Mouse (Mus musculus) liver, embryonic 15.5 days (tissue): ENCODE results near the gene Gpr15. TPM values are rescaled to one million over a fixed set of nuclear protein-coding genes. Genes with fewer than 3 reads are reported as not detected.

Source experiments
- ATAC-seq: fragments of 200-750 bp; cut with Nextera tagmentation; 2 replicates; pipeline ENCODE4 v1.8.0; 2017; ENCODE audit warnings: moderate number of reproducible peaks, mild to moderate bottlenecking, moderate library complexity; ENCODE audit not compliant: insufficient read depth
- H3K27ac ChIP-seq: fragments of 300-500 bp; sonication (generic); replicated peaks from 2 replicates; pipeline ENCODE4 v1.5.1; 2015; ENCODE audit warnings: mild to moderate bottlenecking, inconsistent platforms
- H3K27me3 ChIP-seq: fragments of 300-500 bp; sonication (generic); 2 replicates; pipeline ENCODE4 v1.6.1; 2015; ENCODE audit warnings: mild to moderate bottlenecking, inconsistent platforms
- H3K36me3 ChIP-seq: fragments of 300-500 bp; sonication (generic); replicated peaks from 2 replicates; pipeline ENCODE4 v1.6.1; 2015; ENCODE audit warnings: moderate library complexity, mild to moderate bottlenecking, inconsistent platforms
- H3K4me1 ChIP-seq: fragments of 300-500 bp; sonication (generic); replicated peaks from 2 replicates; pipeline ENCODE4 v1.6.1; 2015; ENCODE audit warnings: inconsistent platforms
- H3K4me2 ChIP-seq: fragments of 300-500 bp; sonication (generic); 2 replicates; pipeline ENCODE4 v1.6.1; 2015; ENCODE audit warnings: moderate library complexity, mild to moderate bottlenecking, inconsistent platforms
- H3K4me3 ChIP-seq: fragments of 300-500 bp; sonication (generic); replicated peaks from 2 replicates; pipeline ENCODE4 v1.5.1; 2015; ENCODE audit warnings: mild to moderate bottlenecking, inconsistent platforms
- H3K9ac ChIP-seq: fragments of 300-500 bp; sonication (generic); 2 replicates; pipeline ENCODE4 v1.6.1; 2015; ENCODE audit warnings: moderate library complexity, mild to moderate bottlenecking, inconsistent platforms
- H3K9me3 ChIP-seq: fragments of 300-500 bp; sonication (generic); replicated peaks from 2 replicates; pipeline ENCODE4 v1.6.1; 2016; ENCODE audit warnings: inconsistent platforms
- WGBS: fragments of 180-500 bp; shearing (Covaris S2); methylation state at CpG from one replicate; pipeline ENCODE4 v1.1.7; 2015; ENCODE audit warnings: mixed read lengths; ENCODE audit not compliant: insufficient replicate concordance; 5-methylcytosine and 5-hydroxymethylcytosine counted together
- polyA plus RNA-seq: library from polyadenylated mRNA; unstranded; fragments of >200 nt; fragmentation: Nextera tagmentation; extraction: Ambion mirVana; gene quantifications from 2 replicates; pipeline ENCODE4 v1.2.1, GENCODE M21; 2015

The Gpr15 gene
- polyA plus RNA-seq, 1 experiment from 2014 or later: 0.05 TPM

DNA sequence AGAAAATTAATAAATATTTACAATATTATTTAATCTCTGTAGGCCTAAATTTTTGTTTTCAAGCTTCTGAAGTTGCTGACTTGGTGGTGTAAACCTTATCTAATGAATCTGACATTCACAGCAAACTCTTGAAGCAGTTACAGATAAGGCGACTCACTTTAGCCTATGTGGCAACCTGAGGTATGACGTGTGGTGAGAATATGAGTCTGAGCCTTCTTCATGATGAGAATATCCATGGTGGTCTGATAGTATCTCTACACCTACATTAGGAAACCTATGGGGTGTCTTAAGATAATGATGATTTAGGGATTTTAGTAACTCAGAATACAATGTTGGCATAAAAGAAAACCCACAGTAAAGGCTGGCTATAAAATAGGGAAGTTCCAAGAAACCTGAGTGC lies 3.4 kb upstream of the Gpr15 start:
- Histone ChIP-seq H3K27me3 (peaks cover 5% of the 10 kb centered on the region; the same call in 1 of the 2 replicates), H3K9ac (no peak overlapping the region), H3K4me2 (no peak overlapping the region), H3K36me3 (no peaks in the 10 kb centered on the region), H3K27ac (no peak overlapping the region), H3K9me3 (no peaks in the 10 kb centered on the region), H3K4me3 (no peak overlapping the region), H3K4me1 (no peaks in the 10 kb centered on the region)
- no peak for ATAC-seq
- 34% methylated on average over 2 of the region's 2 CpGs for WGBS

DNA sequence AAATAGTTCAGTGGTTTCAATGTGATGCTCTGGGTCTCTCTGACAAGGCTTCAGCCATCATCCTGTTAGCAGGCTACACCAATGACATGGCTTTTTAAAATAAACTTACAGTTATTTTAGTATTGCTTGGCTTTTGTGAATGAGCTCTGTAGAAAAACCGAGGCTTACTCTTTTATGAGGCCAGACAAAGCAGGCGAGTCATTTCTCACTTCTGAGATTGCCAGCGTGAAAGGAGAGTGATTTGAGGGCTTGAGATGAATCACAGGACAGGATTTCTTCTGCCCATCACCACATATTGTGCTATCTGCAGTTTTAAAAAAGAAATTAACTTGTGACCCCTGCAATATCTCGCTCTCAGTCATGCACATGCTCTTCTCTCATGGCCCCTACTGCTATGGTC lies 3.9 kb downstream of the Gpr15 start:
- no peak overlapping the region for H3K27ac ChIP-seq
- no peaks in the 10 kb centered on the region for H3K4me1 ChIP-seq
- no peak overlapping the region for H3K4me3 ChIP-seq
- H3K9ac ChIP-seq: no peak overlapping the region
- H3K27me3 ChIP-seq: no peaks in the 10 kb centered on the region; the same call in 1 of the 2 replicates
- H3K4me2 ChIP-seq: no peak overlapping the region
- no peaks in the 10 kb centered on the region for H3K36me3 ChIP-seq
- no peaks in the 10 kb centered on the region for H3K9me3 ChIP-seq
- no peak for ATAC-seq
- 57% methylated on average over 4 of the region's 4 CpGs for WGBS

DNA sequence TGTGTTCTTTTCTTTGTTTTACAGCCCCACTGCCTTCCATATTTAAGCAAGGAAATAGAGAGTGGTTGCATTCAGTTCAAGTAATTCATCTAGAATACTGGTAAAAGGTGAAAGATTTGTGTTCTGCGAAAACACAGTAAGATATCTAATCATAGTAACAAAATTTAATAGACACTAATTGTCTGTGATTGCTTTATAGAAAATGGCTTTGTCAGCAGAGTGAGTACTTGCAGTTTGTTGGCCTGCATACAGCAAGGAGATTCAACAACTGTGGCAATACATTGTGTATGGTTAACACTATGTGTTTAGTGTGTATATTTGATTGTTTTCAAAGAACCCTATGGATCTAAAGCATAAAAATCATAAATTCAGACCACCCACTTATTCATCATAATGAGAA lies 5.7 kb downstream of the Gpr15 start:
- ATAC-seq: no peak
- no peak overlapping the region for H3K4me3 ChIP-seq
- WGBS: 61% methylated on average over 1 of the region's 1 CpGs

DNA sequence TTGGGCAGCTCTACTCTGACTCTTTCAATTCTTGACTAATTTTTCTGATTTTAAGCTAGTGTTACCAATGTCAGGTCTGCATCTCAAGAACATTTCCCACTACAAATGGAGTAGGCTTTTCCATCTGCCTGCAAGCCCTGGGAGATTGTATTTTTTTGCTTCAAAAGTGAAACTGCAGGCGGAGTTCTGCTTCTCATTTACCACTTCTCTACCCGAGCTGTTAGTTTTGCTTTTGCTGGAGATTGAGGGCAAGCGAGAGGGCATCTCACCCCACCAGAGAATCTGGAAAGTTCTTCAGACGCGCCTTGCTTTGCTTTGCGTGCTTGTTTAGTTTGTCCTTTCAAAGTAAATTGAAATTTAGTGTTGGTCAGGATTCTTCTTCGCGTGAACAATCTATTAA lies 6.6 kb downstream of the Gpr15 start:
- WGBS: 50% methylated on average over 8 of the region's 8 CpGs
- Histone ChIP-seq H3K9me3 (no peaks in the 10 kb centered on the region), H3K27me3 (no peaks in the 10 kb centered on the region), H3K4me3 (no peak overlapping the region), H3K4me2 (no peak overlapping the region), H3K36me3 (no peaks in the 10 kb centered on the region), H3K27ac (no peak overlapping the region), H3K9ac (no peak overlapping the region), H3K4me1 (no peaks in the 10 kb centered on the region)
- ATAC-seq: no peak

More for the DNA sequence above, 5.7 kb downstream of the Gpr15 start:
- H3K9me3 ChIP-seq: no peaks in the 10 kb centered on the region
- no peaks in the 10 kb centered on the region; the same call in 1 of the 2 replicates for H3K27me3 ChIP-seq
- H3K36me3 ChIP-seq: no peaks in the 10 kb centered on the region
- no peak overlapping the region for H3K27ac ChIP-seq
- H3K4me2 ChIP-seq: no peak overlapping the region
- H3K4me1 ChIP-seq: no peaks in the 10 kb centered on the region
- H3K9ac ChIP-seq: no peak overlapping the region

DNA sequence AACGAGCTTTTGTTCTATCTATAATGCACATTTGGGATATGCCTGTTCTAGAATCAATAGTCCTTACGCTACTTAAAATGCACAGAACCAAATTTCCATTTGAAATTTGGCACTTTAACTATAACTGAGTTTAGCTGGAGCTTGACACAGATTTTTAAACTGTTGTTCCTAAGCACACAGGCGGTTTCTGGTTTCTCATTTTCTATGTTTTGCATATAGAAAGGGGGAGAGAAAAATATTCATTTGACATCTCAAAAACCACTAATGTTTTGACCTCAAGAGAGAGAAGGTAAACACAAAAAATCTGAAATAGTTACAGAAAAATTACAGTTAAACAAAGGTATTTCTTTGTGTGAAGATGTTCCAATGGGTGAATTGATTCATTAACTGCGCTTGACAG lies 9.3 kb downstream of the Gpr15 start:
- no peak for ATAC-seq
- no peak overlapping the region for H3K4me3 ChIP-seq
- no peak overlapping the region for H3K9ac ChIP-seq
- no peak overlapping the region for H3K27ac ChIP-seq
- no peaks in the 10 kb centered on the region for H3K9me3 ChIP-seq
- no peaks in the 10 kb centered on the region for H3K4me1 ChIP-seq
- WGBS: 66% methylated on average over 4 of the region's 4 CpGs
- H3K36me3 ChIP-seq: no peaks in the 10 kb centered on the region
- no peak overlapping the region for H3K4me2 ChIP-seq
- H3K27me3 ChIP-seq: no peaks in the 10 kb centered on the region

DNA sequence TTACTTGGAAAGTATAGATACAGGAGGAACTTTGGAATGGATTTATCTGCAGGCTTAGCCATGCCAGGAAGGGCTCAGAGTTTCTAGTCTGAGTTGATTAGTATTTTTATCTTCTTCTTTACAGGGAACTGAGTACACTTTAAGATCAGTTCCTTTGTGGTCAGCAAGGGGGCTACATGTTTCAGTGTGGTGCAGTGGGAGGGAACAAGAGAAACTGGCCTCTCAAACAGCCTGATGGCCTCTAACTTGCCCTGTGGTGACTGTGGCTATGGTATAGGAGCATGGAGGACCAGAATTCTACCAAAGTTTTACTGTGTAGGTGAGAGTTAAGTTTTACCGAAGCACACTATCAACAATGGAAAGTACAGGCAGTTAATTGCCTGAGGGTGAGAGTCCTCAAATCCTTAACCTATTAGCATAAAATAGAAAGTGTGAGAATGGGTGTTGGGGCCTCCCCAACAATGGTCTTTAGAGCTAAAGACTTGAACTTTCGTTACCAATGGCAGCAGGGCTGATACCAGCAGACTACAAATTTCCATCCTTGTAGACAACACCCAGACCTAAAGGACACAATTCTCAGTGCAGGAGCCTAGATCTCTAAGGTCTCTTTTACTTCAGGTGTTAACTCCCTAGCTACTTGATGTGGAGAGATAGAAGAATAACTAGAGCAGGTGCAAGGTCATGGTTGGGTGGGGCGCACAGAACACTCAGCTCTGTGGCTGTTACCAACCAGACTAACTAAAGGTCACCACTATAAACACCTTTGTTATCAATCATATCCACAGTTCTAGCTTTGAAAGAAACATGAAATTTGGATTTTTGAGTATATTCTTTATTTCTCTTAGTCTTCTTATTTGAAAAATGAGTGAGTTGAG lies 10.0 kb downstream of the Gpr15 start:
- no peaks in the 10 kb centered on the region for H3K36me3 ChIP-seq
- no peaks in the 10 kb centered on the region for H3K4me1 ChIP-seq
- H3K9ac ChIP-seq: no peak overlapping the region
- no peak overlapping the region for H3K4me2 ChIP-seq
- no peak for ATAC-seq
- 70% methylated on average over 3 of the region's 3 CpGs for WGBS
- H3K27me3 ChIP-seq: no peaks in the 10 kb centered on the region
- H3K27ac ChIP-seq: no peak overlapping the region
- H3K9me3 ChIP-seq: no peaks in the 10 kb centered on the region
- H3K4me3 ChIP-seq: no peak overlapping the region

DNA sequence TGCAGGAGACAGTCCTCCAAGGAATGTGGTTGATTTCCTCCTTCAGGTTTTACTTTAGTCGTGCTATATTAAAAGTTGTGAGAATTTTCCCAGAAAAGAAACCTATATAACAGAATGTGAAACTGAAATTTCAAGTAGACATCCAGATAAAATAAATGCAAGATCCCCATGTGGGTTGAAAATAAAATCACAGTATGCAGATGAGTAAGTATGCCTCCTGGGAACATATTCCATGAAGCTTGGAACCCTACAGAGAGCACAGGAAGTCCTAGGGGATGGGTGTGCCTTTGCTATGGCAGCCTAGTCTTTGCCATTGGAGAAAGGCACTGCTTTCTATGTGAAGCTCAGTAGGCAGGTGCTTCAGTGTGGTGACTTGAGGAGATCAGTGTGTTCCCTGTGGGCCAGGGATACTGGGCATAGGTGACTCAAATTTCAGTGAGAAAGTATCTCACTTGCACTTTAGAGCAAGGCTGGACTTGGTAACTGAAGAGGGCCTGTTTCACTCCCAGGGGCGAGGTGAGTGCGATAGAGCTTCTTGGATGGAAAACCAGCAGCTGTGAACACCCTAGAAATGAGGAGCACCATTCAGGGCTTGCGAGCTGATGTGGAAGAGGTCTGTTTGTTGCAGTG lies 11.5 kb downstream of the Gpr15 start:
- no peaks in the 10 kb centered on the region for H3K9me3 ChIP-seq
- no peak overlapping the region for H3K9ac ChIP-seq
- no peak for ATAC-seq
- WGBS: 69% methylated on average over 4 of the region's 4 CpGs
- H3K36me3 ChIP-seq: no peaks in the 10 kb centered on the region
- no peaks in the 10 kb centered on the region for H3K27me3 ChIP-seq
- no peak overlapping the region for H3K27ac ChIP-seq
- no peaks in the 10 kb centered on the region for H3K4me1 ChIP-seq
- no peak overlapping the region for H3K4me2 ChIP-seq
- H3K4me3 ChIP-seq: no peak overlapping the region

DNA sequence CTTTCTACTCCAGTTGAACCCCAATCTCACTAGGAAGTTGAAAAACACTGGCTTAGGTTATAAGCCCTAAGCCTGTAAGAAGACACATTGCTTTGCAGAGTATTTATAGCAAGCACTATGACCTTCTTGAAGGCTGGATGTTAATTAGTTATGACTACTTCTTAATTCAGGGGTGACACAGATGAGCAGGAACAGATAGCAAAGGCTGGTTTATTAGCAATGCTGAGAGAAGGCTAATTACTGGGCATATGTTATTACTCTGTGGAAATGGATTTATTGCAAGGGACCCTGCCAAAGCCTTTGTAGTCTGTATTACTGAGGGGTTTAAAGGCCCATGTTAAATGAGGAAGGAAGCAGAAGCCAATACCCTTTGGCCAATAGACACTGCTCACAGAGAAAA lies 13.9 kb downstream of the Gpr15 start:
- Histone ChIP-seq H3K27ac (no peak overlapping the region), H3K9ac (no peak overlapping the region), H3K27me3 (no peaks in the 10 kb centered on the region), H3K9me3 (no peaks in the 10 kb centered on the region), H3K4me1 (no peaks in the 10 kb centered on the region), H3K4me3 (no peak overlapping the region), H3K36me3 (no peaks in the 10 kb centered on the region), H3K4me2 (no peak overlapping the region)
- no peak for ATAC-seq

DNA sequence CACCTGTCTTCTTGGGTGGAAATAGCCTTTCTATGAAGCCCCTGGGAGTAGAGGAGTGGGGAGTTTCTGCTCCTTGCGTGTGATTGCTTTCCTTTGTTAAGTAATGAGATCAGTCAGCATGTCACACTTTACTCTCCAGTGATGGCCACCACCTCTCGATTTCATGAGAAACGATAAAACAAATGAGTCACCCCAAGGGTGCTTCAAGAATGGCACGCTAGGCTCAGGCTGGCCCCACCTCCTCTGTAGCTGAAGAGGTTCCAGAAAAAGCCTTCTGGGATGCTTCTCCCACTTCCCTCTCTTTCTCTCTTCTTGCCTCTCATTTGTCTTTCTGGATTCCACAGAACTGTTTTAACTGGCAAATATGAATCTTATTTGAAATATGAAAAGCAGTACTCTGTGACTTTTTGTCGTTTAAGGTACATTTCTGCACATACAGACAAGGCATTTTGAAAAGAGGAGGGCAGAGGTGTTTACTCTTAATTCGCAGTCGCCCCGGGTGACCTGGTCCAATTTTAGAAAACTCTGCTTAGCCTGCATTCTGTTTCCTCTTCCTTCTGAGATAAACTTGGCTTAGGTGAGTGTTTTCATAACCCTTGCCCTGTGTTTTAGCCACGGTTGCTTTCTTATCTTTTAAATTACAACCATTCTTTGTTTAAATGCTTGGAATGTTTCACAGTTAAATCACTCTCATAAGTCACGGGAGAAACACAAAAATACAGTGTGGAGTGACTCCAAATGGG lies 15.3 kb downstream of the Gpr15 start:
- ATAC-seq: no peak
- Histone ChIP-seq H3K27me3 (no peaks in the 10 kb centered on the region), H3K9me3 (no peaks in the 10 kb centered on the region), H3K9ac (no peak overlapping the region), H3K4me1 (no peaks in the 10 kb centered on the region), H3K36me3 (no peaks in the 10 kb centered on the region), H3K4me2 (no peak overlapping the region), H3K4me3 (no peak overlapping the region), H3K27ac (no peak overlapping the region)
- 20% methylated on average over 10 of the region's 10 CpGs for WGBS

DNA sequence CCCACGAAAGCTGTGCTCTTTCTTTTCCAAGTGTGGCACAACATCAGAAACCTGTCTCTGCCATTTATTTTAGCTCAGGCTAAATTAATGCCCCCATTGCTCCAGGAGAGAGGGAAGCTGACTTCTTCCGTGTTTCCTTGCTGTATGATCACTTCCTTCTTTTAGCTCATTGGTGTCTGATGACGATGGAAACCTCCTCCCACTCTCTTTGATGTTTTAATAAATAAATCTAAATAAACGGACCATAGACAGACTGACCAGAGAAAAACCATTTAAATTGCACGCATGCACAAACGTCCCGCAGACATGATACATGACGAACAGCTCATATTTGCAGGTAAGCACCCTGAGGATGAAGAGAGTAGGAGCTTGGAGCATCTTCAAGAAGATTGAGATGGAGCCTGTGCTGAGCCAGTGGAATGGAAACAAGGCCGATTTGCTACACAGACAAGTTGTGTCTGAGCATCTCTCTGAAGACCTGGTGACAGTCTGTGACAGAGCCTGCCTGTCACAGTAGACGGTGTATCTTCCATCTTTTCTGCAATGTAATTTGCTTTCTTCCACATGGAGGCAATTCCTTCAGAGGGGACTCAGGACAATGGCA lies 16.4 kb downstream of the Gpr15 start:
- H3K4me2 ChIP-seq: no peak overlapping the region
- no peak overlapping the region for H3K9ac ChIP-seq
- no peaks in the 10 kb centered on the region for H3K9me3 ChIP-seq
- H3K4me3 ChIP-seq: no peak overlapping the region
- 64% methylated on average over 10 of the region's 10 CpGs for WGBS
- no peaks in the 10 kb centered on the region for H3K4me1 ChIP-seq
- no peaks in the 10 kb centered on the region for H3K27me3 ChIP-seq
- no peak for ATAC-seq
- no peaks in the 10 kb centered on the region for H3K36me3 ChIP-seq
- H3K27ac ChIP-seq: no peak overlapping the region

DNA sequence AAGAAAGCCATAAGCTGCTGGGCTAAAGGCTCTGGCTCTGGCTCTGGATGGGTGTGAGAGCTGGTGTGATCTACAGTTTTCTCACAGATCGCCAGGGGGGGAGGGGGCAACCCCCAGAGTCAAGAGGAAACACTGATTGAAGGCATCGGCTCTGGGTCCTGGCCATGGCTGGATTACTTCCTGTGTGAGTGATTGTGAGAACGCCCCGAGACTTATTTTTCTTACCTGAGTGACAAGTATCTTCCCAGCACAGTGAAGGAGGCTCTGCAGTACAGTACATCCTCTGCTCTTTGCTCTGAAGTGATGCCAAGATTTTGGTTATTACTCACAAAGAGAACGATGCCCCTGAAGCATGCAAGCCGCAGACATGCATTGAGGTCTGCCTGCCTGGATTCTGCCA lies 17.1 kb downstream of the Gpr15 start:
- no peaks in the 10 kb centered on the region for H3K4me1 ChIP-seq
- WGBS: 39% methylated on average over 6 of the region's 6 CpGs
- H3K4me2 ChIP-seq: no peak overlapping the region
- H3K27me3 ChIP-seq: no peaks in the 10 kb centered on the region
- H3K9me3 ChIP-seq: no peaks in the 10 kb centered on the region
- no peaks in the 10 kb centered on the region for H3K36me3 ChIP-seq
- H3K27ac ChIP-seq: no peak overlapping the region
- H3K4me3 ChIP-seq: no peak overlapping the region
- ATAC-seq: no peak
- H3K9ac ChIP-seq: no peak overlapping the region
